Mouse (Mus musculus): ENCODE data around the gene Spink2.
"Not testable (repeated sequence)": the region's sequence is repeated elsewhere in the genome, so short reads cannot be mapped to it uniquely, and the experiment has no call there.

The Spink2 gene

DNA sequence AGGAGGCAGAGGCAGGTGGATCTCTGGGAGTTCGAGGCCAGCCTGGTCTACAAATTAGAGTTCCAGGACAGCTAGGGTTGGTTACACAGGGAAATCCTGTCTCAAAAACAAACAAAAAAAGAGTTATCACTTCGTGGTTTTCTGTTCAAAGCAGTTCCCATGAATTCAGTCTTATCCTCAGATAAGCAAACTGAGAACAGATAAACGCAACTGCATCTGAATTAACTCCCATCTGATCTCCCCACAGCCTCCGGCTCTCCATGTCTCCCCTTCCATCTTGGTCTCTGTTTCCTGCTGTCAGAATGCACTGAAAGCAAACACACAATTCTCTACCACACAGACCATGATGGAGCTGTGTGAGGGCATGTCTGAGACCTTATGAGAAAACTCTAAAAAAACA lies 10.6 kb downstream of the Spink2 start:
- in situ Hi-C loops (cut with MboI, MseI) = no loop called here

GRCm38 (mm10) chr5:77193951-77194350 lies 17.3 kb downstream of the Spink2 start:
- in situ Hi-C loops (cut with MboI, MseI) = no loop called here

- in situ Hi-C loops (cut with MboI, MseI) = no loop called here
Observed at GRCm38 (mm10) chr5:77193266-77193665, 18.0 kb downstream of the Spink2 start.

DNA sequence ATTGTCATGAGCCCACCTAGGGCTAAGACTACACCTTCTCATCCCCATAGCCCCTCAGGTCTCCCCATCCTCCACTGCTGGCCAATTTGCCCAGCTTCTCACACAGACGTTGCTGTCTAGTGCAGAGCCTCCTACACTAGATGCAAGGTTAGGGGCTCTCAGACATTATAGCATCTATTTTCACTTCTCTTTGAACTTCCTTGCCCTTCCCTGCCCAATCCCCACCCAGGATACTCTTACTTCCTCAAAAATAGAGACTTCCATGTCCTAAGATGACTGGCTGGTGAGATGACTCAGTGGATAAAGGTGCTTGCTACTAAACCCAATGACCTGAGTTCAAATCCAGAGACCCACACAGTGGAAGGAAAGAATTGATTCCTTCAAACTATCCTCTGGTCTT lies 19.6 kb downstream of the Spink2 start:
- in situ Hi-C loops (cut with MboI, MseI) = no loop called here

- in situ Hi-C loops (cut with MboI, MseI) = no loop called here
Observed at GRCm38 (mm10) chr5:77191106-77191505, 20.2 kb downstream of the Spink2 start.

DNA sequence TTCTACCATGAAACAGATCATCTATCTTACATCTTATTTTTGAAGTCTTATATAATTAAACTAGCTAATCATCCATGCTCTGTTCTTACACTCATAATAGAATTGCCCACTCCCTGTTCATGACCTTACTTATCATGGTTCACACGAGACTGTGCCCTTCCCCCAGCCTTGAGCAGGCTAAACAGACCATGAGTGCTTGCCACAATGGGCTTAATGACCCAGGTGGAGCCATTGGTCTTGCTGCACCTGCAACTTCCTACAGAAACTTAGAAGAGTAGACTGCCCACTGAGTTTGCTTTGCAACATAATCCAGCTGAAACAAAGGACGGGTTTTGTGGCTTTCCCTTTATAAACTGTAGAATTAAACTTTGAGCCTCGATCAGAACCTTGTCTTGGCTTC lies 22.5 kb downstream of the Spink2 start:
- in situ Hi-C loops (cut with MboI, MseI) = no loop called here

GRCm38 (mm10) chr5:77185351-77185750 lies 25.9 kb downstream of the Spink2 start:
- in situ Hi-C loops (cut with MboI, MseI) = no loop called here

- in situ Hi-C loops (cut with MboI, MseI) = not testable (repeated sequence)
Observed at GRCm38 (mm10) chr5:77183876-77184275, 27.4 kb downstream of the Spink2 start.

DNA sequence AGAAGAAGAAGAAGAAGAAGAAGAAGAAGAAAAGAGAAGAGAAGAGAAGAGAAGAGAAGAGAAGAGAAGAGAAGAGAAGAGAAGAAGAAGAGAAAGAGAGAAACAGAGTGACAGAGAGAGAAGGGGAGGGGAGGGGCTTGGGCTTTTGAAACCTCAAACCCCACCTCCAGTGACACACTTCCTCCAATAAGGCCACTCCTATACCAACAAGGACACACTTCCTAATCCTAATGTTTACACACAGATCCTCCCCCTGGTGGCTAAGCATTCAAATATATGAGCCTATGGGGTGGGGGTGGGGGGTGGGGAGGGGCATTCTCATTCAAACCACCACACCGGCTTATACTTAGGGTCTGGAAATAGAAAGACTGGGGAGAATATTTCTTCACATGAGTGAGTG lies 27.9 kb downstream of the Spink2 start:
- in situ Hi-C loops (cut with MboI, MseI) = no loop called here

DNA sequence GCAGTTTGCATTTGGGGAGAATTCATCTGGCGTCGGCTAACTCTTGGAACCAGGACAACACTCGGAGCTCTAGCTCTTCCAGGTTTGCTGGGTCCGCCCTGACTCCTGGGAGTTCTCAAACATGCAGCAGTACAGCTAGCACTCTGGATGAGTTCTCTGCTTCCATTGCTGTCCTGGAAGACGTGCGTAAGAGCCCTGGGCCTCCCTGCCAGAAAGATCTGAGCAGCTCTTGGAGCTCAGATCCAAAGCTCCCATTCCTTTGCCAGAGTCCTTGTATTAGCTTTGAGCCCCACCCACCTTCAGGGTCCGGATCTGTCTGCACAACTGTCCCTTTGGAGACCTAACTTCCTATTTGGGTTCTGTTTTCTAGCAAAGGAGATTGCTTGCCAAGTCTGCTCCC lies 29.8 kb downstream of the Spink2 start:
- in situ Hi-C loops (cut with MboI, MseI) = no loop called here

DNA sequence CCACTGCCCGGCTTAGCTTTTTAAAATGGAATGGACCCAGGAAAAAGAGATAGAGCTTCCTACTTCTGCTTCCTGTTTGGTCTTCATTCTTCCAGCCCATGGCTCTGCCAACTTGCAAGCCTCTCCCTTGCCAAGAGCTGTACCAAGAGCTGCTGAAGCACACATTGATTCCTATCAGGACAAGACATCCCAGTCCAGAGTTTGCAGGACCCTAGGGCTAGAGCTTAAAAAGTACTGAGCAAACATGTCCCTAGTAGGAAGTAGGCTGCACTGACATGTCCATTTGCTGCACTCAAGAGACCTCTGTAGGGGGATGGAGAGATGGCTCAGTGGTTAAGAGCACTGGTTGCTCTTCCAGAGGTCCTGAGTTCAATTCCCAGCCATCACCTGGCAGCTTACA lies 32.3 kb downstream of the Spink2 start:
- in situ Hi-C loops (cut with MboI, MseI) = no loop called here

DNA sequence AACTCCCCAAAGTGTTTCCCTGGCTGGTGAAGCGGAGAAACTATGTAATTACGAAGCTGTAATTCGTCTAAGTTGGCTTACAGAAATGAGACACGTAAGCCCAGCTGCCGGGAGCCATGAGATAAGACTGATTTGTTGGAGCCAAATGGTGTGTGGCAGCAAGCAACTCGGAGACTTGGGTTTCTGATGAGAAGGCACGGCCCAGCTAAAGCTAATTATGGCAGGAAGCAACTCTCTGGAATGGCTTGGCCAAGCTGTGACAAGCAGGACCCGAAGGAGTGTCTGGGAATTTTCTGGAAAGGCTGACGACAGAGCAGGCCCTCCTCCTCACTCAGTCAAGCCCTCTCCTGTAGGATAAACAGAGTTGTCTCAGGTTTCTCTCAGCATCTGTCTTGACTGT lies 33.3 kb downstream of the Spink2 start:
- in situ Hi-C loops (cut with MboI, MseI) = no loop called here

DNA sequence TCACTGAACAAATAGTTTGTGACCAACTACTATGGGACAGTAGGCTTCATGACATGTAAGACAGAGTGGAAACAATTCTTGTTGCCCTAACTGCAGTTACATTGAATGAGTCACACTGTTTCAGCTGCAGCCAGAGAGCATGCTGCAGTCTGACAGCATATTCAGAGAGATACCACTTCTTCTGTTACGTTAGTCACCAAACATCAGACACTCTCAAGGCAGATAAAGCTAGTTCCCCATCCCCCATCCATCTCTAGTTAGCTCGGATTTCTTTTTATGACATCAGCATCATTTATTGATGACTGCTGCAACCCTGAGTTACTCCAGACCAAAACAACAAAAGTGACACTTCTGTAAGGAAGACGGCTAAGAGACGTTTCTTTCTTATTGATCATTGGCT lies 36.5 kb downstream of the Spink2 start:
- in situ Hi-C loops (cut with MboI, MseI) = no loop called here

- in situ Hi-C loops (cut with MboI, MseI) = no loop called here
Observed at GRCm38 (mm10) chr5:77170593-77170992, 40.7 kb downstream of the Spink2 start.

- in situ Hi-C loops (cut with MboI, MseI) = no loop called here
Observed at GRCm38 (mm10) chr5:77167306-77167945, 43.8 kb downstream of the Spink2 start.

DNA sequence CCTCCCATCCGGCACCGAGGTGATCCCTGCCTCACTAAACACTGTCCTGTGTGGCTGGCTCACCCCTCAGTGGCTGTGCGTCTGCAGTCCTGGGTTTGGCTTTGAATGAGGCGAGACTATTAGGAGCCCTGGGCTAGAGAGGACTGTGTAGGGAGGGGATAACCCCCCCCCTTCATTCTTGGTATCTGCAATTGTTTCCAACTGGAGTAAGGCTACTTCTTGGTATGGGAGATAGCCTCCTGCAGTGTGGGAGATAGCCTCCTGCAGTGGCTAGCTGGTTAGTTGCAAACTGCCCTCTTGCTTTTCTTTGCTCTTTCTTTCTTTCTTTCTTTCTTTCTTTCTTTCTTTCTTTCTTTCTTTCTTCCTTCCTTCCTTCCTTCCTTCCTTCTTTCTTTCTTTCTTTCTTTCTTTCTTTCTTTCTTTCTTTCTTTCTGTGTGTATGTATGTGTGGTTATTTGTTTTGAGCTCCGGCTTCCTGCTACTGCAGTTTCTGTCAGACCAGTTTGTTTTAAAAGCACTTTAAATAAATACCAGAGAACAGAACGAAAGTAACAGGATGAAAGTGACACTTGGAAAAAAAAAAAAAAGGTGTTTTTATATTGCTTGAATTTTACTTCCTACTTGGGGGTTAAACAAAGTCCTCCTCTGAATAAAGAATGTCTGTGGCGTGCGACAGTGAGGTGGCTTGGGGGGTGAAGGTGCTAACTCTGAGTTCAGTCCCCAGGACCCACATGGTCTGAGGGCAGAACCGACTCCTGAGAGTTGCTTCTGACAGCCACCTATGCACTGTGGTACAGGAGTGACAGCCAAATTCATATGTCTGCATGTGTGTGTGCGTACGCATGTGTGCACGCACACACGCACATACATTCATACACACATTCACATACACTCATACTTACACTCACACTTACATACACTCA lies 45.3 kb downstream of the Spink2 start:
- in situ Hi-C loops (cut with MboI, MseI) = no loop called here

DNA sequence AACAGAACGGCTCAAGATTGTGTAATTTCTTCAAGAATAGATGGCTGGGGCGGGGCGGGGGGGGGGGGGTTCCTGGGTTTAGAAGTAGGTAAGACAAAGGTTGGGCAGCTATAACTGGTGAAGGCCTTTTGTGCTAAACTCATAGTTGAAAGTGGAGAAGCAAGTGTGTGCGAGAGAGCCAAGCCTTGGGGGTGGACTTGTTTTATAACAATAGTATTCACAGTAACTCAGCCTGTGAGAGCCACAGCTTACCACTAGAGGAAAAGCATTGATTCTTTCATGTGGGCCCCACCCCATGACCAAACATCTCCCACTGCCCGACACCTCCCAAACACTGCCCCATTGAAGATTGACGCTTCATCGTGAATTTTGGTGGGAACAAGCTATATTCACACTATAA lies 47.7 kb downstream of the Spink2 start:
- in situ Hi-C loops (cut with MboI, MseI) = no loop called here

DNA sequence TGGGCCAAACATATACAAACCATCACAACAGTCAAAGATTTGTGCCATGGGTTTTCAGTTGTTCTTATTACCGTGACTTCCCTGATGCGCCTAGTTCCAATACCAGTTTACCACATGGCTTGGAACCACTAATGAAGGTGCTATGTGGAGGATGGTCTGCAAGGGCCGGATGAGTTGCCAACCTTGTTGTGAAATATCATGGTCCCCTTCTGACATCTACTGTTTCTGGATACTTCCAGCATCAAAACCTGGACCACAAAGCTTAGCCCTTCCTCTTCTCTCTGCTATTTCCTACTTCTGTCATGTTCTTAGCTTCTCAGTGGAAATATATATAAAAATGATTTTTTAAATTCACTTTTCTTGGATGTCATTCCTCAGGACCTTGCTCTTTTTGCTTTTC lies 48.7 kb downstream of the Spink2 start:
- in situ Hi-C loops (cut with MboI, MseI) = no loop called here

- in situ Hi-C loops (cut with MboI, MseI) = no loop called here
Observed at GRCm38 (mm10) chr5:77157777-77158540, 53.3 kb downstream of the Spink2 start.

GRCm38 (mm10) chr5:77156938-77157337 lies 54.3 kb downstream of the Spink2 start:
- in situ Hi-C loops (cut with MboI, MseI) = no loop called here

DNA sequence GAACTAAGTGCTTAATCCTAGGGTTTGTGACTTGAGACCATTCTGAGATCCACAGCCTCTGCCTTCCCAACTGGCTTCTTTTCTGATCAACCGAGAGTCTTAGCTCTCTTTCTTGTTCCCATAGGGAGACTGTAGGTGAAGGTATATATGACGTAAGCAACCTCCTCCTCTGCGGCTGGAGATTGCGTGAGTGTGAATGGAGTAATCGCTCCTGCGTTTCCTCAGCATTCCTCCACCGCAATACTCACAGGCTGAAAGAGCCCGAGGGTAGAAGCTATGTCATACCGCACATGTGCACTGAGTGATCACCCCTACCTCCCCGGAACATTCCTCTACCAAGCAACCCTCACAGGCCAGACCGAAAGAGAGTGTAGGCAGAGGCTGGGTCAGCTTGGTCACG lies 55.7 kb downstream of the Spink2 start:
- in situ Hi-C loops (cut with MboI, MseI) = no loop called here

Measured in T-helper 1 cell (primary cell).